Mouse (Mus musculus): Measurements from ENCODE around the gene Prr36.

DNA sequence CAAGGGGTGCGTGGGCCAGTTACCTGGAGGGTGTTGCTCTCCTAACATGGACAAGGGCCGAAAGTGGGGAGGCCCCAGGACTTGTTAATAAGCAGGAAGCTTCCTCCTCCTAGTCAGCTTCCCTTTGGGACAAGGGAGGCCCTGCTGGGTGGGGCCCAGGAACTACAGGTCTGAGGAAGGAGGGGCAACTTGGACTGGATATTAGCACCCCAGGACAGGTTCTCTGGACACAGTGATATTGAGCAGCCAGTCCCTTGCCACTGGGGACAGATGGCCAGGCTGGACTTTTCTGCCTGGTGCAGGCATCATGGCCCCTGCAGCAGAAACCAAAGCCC lies 10.3 kb downstream of the Prr36 start:
- TF ChIP-seq CTCF (IDR thresholded peaks at IDR 0.05 in 2 of 3, conservative IDR thresholded peaks at IDR 0.05 in 1 of 3; ENCODE audit: control insufficient read depth in 1 of 3, insufficient read depth in 1 of 3, low read depth in 2 of 3, low read length in 3 of 3, poor library complexity in 1 of 3, severe bottlenecking in 1 of 3) (no peak), TCF12 (IDR thresholded peaks at IDR 0.05; ENCODE audit: low read depth, low read length) (no peak), GATA1 (IDR thresholded peaks at IDR 0.05; ENCODE audit: low read depth, low read length) (no peak), ZNF384 (IDR thresholded peaks at IDR 0.05; ENCODE audit: low read depth, low read length) (no peak), USF1 (IDR thresholded peaks at IDR 0.05; ENCODE audit: low read depth, low read length) (no peak), NRF1 (IDR thresholded peaks at IDR 0.05; ENCODE audit: insufficient read depth, low read depth, low read length, poor library complexity, severe bottlenecking) (no peak), E2F4 (IDR thresholded peaks at IDR 0.05; ENCODE audit: borderline replicate concordance, low read depth, low read length) (no peak), TAL1 (IDR thresholded peaks at IDR 0.05; ENCODE audit: low read length) (no peak), MAZ (IDR thresholded peaks at IDR 0.05; ENCODE audit: low read depth, low read length) (no peak), POLR2A (IDR thresholded peaks at IDR 0.05; ENCODE audit: control insufficient read depth in 1 of 2, insufficient read depth in 1 of 2, low read depth in 1 of 2, low read length in 2 of 2, poor library complexity in 1 of 2) (no peak), ETS1 (IDR thresholded peaks at IDR 0.05; ENCODE audit: low read depth, low read length) (no peak), HCFC1 (IDR thresholded peaks at IDR 0.05; ENCODE audit: low read depth, low read length) (no peak)

Data from MEL (cell line).